Mouse (Mus musculus): ENCODE measurements around the gene Igfbp7. TPM values are rescaled to one million over a fixed set of nuclear protein-coding genes. Genes with fewer than 3 reads are reported as not detected.

Gene Igfbp7
- total RNA-seq, 2 experiments from 2014 or later: 22.4 to 26.5 TPM

- no peak for DNase-seq (ENCODE audit: low spot score in 2 of 2)
- Histone ChIP-seq H3K4me3 (no peak overlapping the region), H3K27ac (no peak overlapping the region)
- TF ChIP-seq CTCF (conservative IDR thresholded peaks at IDR 0.05): no peak
Observed at GRCm38 (mm10) chr5:77383799-77384554, 23.9 kb downstream of the Igfbp7 start.

- no peak for TF ChIP-seq CTCF (conservative IDR thresholded peaks at IDR 0.05)
- H3K4me3 ChIP-seq: no peak overlapping the region
- no peak for DNase-seq (ENCODE audit: low spot score in 2 of 2)
Observed at GRCm38 (mm10) chr5:77381686-77382085, 26.2 kb downstream of the Igfbp7 start.

GRCm38 (mm10) chr5:77381283-77381682 is 26.6 kb downstream of the Igfbp7 start:
- Histone ChIP-seq H3K4me3 (no peak overlapping the region), H3K27ac (no peak overlapping the region)
- no peak for TF ChIP-seq CTCF (conservative IDR thresholded peaks at IDR 0.05)
- no peak for DNase-seq (ENCODE audit: low spot score in 2 of 2)

More at GRCm38 (mm10) chr5:77381686-77382085, 26.2 kb downstream of the Igfbp7 start:
- H3K27ac ChIP-seq: no peak overlapping the region

GRCm38 (mm10) chr5:77380321-77380901 is 27.4 kb downstream of the Igfbp7 start:
- no peak for TF ChIP-seq CTCF (conservative IDR thresholded peaks at IDR 0.05)
- no peak for DNase-seq (ENCODE audit: low spot score in 2 of 2)
- Histone ChIP-seq H3K27ac (no peak overlapping the region), H3K4me3 (no peak overlapping the region)

GRCm38 (mm10) chr5:77379434-77380135 is 28.3 kb downstream of the Igfbp7 start:
- H3K4me3 ChIP-seq: no peak overlapping the region
- no peak for DNase-seq (ENCODE audit: low spot score in 2 of 2)
- H3K27ac ChIP-seq: no peak overlapping the region
- TF ChIP-seq CTCF (conservative IDR thresholded peaks at IDR 0.05): no peak

GRCm38 (mm10) chr5:77378027-77378426 is 29.8 kb downstream of the Igfbp7 start:
- no peak for DNase-seq (ENCODE audit: low spot score in 2 of 2)
- TF ChIP-seq CTCF (conservative IDR thresholded peaks at IDR 0.05): no peak

GRCm38 (mm10) chr5:77375546-77375945 is 32.3 kb downstream of the Igfbp7 start:
- Histone ChIP-seq H3K27ac (no peak overlapping the region), H3K4me3 (no peak overlapping the region)
- no peak for TF ChIP-seq CTCF (conservative IDR thresholded peaks at IDR 0.05)
- no peak for DNase-seq (ENCODE audit: low spot score in 2 of 2)

More at GRCm38 (mm10) chr5:77378027-77378426, 29.8 kb downstream of the Igfbp7 start:
- Histone ChIP-seq H3K4me3 (no peak overlapping the region), H3K27ac (no peak overlapping the region)

- TF ChIP-seq CTCF (conservative IDR thresholded peaks at IDR 0.05): no peak
- no peak for DNase-seq (ENCODE audit: low spot score in 2 of 2)
- no peak overlapping the region for H3K27ac ChIP-seq
- no peak overlapping the region for H3K4me3 ChIP-seq
Observed at GRCm38 (mm10) chr5:77374945-77375344, 32.9 kb downstream of the Igfbp7 start.

- Histone ChIP-seq H3K4me3 (no peak overlapping the region), H3K27ac (no peak overlapping the region)
- DNase-seq (ENCODE audit: low spot score in 2 of 2): no peak
- TF ChIP-seq CTCF (conservative IDR thresholded peaks at IDR 0.05): no peak
Observed at GRCm38 (mm10) chr5:77372778-77373177, 35.1 kb downstream of the Igfbp7 start.

- no peak for TF ChIP-seq CTCF (conservative IDR thresholded peaks at IDR 0.05)
- DNase-seq (ENCODE audit: low spot score in 2 of 2): no peak
- H3K4me3 ChIP-seq: no peak overlapping the region
- H3K27ac ChIP-seq: no peak overlapping the region
Observed at GRCm38 (mm10) chr5:77372242-77372641, 35.6 kb downstream of the Igfbp7 start.

- TF ChIP-seq CTCF (conservative IDR thresholded peaks at IDR 0.05): no peak
- Histone ChIP-seq H3K4me3 (no peak overlapping the region), H3K27ac (no peak overlapping the region)
- no peak for DNase-seq (ENCODE audit: low spot score in 2 of 2)
Observed at GRCm38 (mm10) chr5:77370378-77370892, 37.4 kb downstream of the Igfbp7 start.

- Histone ChIP-seq H3K27ac (no peak overlapping the region), H3K4me3 (no peak overlapping the region)
- no peak for DNase-seq (ENCODE audit: low spot score in 2 of 2)
- no peak for TF ChIP-seq CTCF (conservative IDR thresholded peaks at IDR 0.05)
Observed at GRCm38 (mm10) chr5:77369394-77369793, 38.4 kb downstream of the Igfbp7 start.

- DNase-seq (ENCODE audit: low spot score in 2 of 2): no peak
Observed at GRCm38 (mm10) chr5:77368194-77368593, 39.6 kb downstream of the Igfbp7 start.

More at GRCm38 (mm10) chr5:77368194-77368593, 39.6 kb downstream of the Igfbp7 start:
- TF ChIP-seq CTCF (conservative IDR thresholded peaks at IDR 0.05): no peak
- no peak overlapping the region for H3K4me3 ChIP-seq
- no peak overlapping the region for H3K27ac ChIP-seq
